Mouse (Mus musculus) ovary, postnatal 14 days (tissue): ENCODE data around the gene Itgb6.

Experiments
- DNase-seq: peaks from one replicate; pipeline ENCODE4 v3.0.0; 2022; ENCODE audit warnings: low spot score

Itgb6 gene

GRCm38 (mm10) chr2:60672973-60673954 is 49.2 kb downstream of the Itgb6 start:
- DNase-seq = no peak

GRCm38 (mm10) chr2:60671215-60671614 is 51.2 kb downstream of the Itgb6 start:
- DNase-seq = no peak

GRCm38 (mm10) chr2:60663071-60663470 is 59.4 kb downstream of the Itgb6 start:
- DNase-seq = no peak

- DNase-seq = no peak
Measured at GRCm38 (mm10) chr2:60659993-60660392, 62.5 kb downstream of the Itgb6 start.

- DNase-seq = no peak
Measured at GRCm38 (mm10) chr2:60658992-60659391, 63.5 kb downstream of the Itgb6 start.

GRCm38 (mm10) chr2:60654828-60655227 is 67.6 kb downstream of the Itgb6 start:
- DNase-seq = no peak

- DNase-seq = no peak
Measured at GRCm38 (mm10) chr2:60650155-60650554, 72.3 kb downstream of the Itgb6 start.

GRCm38 (mm10) chr2:60647650-60648049 is 74.8 kb downstream of the Itgb6 start:
- no peak for DNase-seq

- no peak for DNase-seq
Measured at GRCm38 (mm10) chr2:60646583-60646982, 75.9 kb downstream of the Itgb6 start.

GRCm38 (mm10) chr2:60643406-60643805 is 79.0 kb downstream of the Itgb6 start:
- DNase-seq = no peak

- DNase-seq = no peak
Measured at GRCm38 (mm10) chr2:60642606-60643005, 79.8 kb downstream of the Itgb6 start.

GRCm38 (mm10) chr2:60640342-60640672 is 82.1 kb downstream of the Itgb6 start:
- DNase-seq = no peak

- DNase-seq = no peak
Measured at GRCm38 (mm10) chr2:60639617-60640341, 82.7 kb downstream of the Itgb6 start.

GRCm38 (mm10) chr2:60636910-60637761 is 85.3 kb downstream of the Itgb6 start:
- no peak for DNase-seq

- DNase-seq = no peak
Measured at GRCm38 (mm10) chr2:60636481-60636880, 86.0 kb downstream of the Itgb6 start.

- no peak for DNase-seq
Measured at GRCm38 (mm10) chr2:60636038-60636437, 86.4 kb downstream of the Itgb6 start.

- no peak for DNase-seq
Measured at GRCm38 (mm10) chr2:60632791-60633190, 89.7 kb downstream of the Itgb6 start.

- no peak for DNase-seq
Measured at GRCm38 (mm10) chr2:60630304-60630703, 92.1 kb downstream of the Itgb6 start.

GRCm38 (mm10) chr2:60627952-60628351 is 94.5 kb downstream of the Itgb6 start:
- DNase-seq = no peak

- DNase-seq = no peak
Measured at GRCm38 (mm10) chr2:60627515-60627914, 94.9 kb downstream of the Itgb6 start.

- DNase-seq = no peak
Measured at GRCm38 (mm10) chr2:60625766-60626165, 96.7 kb downstream of the Itgb6 start.

GRCm38 (mm10) chr2:60622161-60622560 is 100.3 kb downstream of the Itgb6 start:
- no peak for DNase-seq
